Mouse (Mus musculus) neural tube, embryonic 13.5 days (tissue): ENCODE data around the gene Hnrnpm. TPM values are rescaled to one million over a fixed set of nuclear protein-coding genes. Genes with fewer than 3 reads are reported as not detected.

Source experiments
- ATAC-seq: fragments of 200-750 bp; cut with Nextera tagmentation; 2 replicates; pipeline ENCODE4 v1.8.0; 2017; ENCODE audit warnings: low read depth, mild to moderate bottlenecking, moderate TSS enrichment, moderate library complexity
- H3K27ac ChIP-seq: fragments of 300-500 bp; sonication (generic); replicated peaks from 2 replicates; pipeline ENCODE4 v1.5.1; 2015; ENCODE audit warnings: moderate library complexity, mild to moderate bottlenecking, inconsistent platforms
- H3K27me3 ChIP-seq: fragments of 300-500 bp; sonication (generic); 2 replicates; pipeline ENCODE4 v1.6.1; 2015; ENCODE audit warnings: mild to moderate bottlenecking, inconsistent platforms
- H3K36me3 ChIP-seq: fragments of 300-500 bp; sonication (generic); 2 replicates; pipeline ENCODE4 v1.6.1; 2015; ENCODE audit warnings: mild to moderate bottlenecking, inconsistent platforms
- H3K4me1 ChIP-seq: fragments of 300-500 bp; sonication (generic); replicated peaks from 2 replicates; pipeline ENCODE4 v1.6.1; 2015; ENCODE audit warnings: inconsistent platforms
- H3K4me2 ChIP-seq: fragments of 300-500 bp; sonication (generic); 2 replicates; pipeline ENCODE4 v1.6.1; 2015; ENCODE audit warnings: inconsistent platforms, mild to moderate bottlenecking, moderate library complexity
- H3K4me3 ChIP-seq: fragments of 300-500 bp; sonication (generic); 2 replicates; pipeline ENCODE4 v1.5.1; 2015; ENCODE audit warnings: mild to moderate bottlenecking, inconsistent platforms
- H3K9ac ChIP-seq: fragments of 300-500 bp; sonication (generic); 2 replicates; pipeline ENCODE4 v1.6.1; 2015; ENCODE audit warnings: moderate library complexity, mild to moderate bottlenecking, inconsistent platforms
- H3K9me3 ChIP-seq: fragments of 300-500 bp; sonication (generic); 2 replicates; pipeline ENCODE4 v1.6.1; 2016; ENCODE audit warnings: inconsistent platforms
- WGBS: fragments of 180-500 bp; shearing (Covaris S2); methylation state at CpG from one replicate; pipeline ENCODE4 v1.1.7; 2015; 5-methylcytosine and 5-hydroxymethylcytosine counted together
- polyA plus RNA-seq: library from polyadenylated mRNA; unstranded; fragments of >200 nt; fragmentation: Nextera tagmentation; extraction: Ambion mirVana; gene quantifications from 2 replicates; pipeline ENCODE4 v1.2.1, GENCODE M21; 2015

Hnrnpm gene
- polyA plus RNA-seq, 1 experiment from 2014 or later = 227 TPM

GRCm38 (mm10) chr17:33709834-33710233 is 23.2 kb upstream of the Hnrnpm start:
- Histone ChIP-seq H3K9me3 (no peaks in the 10 kb centered on the region), H3K4me3 (no peak overlapping the region), H3K4me1 (no peaks in the 10 kb centered on the region), H3K9ac (no peak overlapping the region), H3K27me3 (no peaks in the 10 kb centered on the region), H3K27ac (no peak overlapping the region), H3K36me3 (peaks cover 58% of the 10 kb centered on the region), H3K4me2 (no peak overlapping the region)
- ATAC-seq = no peak
- 85% methylated on average over 3 of the region's 3 CpGs for WGBS

- Histone ChIP-seq H3K27me3 (no peaks in the 10 kb centered on the region), H3K9me3 (no peaks in the 10 kb centered on the region), H3K4me2 (no peak overlapping the region), H3K9ac (no peak overlapping the region), H3K36me3 (peaks cover 66% of the 10 kb centered on the region), H3K27ac (no peak overlapping the region), H3K4me1 (no peaks in the 10 kb centered on the region), H3K4me3 (no peak overlapping the region)
- ATAC-seq = no peak
- 89% methylated on average over 9 of the region's 9 CpGs for WGBS
These were observed 16.4 kb upstream of the Hnrnpm start for GRCm38 (mm10) chr17:33703091-33703490.

- Histone ChIP-seq H3K4me3 (no peak overlapping the region), H3K27me3 (no peaks in the 10 kb centered on the region), H3K9ac (no peak overlapping the region), H3K9me3 (no peaks in the 10 kb centered on the region), H3K36me3 (peaks cover 66% of the 10 kb centered on the region), H3K27ac (no peak overlapping the region), H3K4me1 (no peaks in the 10 kb centered on the region), H3K4me2 (no peak overlapping the region)
- ATAC-seq = no peak
- 89% methylated on average over 1 of the region's 1 CpGs for WGBS
These were observed 15.5 kb upstream of the Hnrnpm start for GRCm38 (mm10) chr17:33702178-33702577.

DNA sequence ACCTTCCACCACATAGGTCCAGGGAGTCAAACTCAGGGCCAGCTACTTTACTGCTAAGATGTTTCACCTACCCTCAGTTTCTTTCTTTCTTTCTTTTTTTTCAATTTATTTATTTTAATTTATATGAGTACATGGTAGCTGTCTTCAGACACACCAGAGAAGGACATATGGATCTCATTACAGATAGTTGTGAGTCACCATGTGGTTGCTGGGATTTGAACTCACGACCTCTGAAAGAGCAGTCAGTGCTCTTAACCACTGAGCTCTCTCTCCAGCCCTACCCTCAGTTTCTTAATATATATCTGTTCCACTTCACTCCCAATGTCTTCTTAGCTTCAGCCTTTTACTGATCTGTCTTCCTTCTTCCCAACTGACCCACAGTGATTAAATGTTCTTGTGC is 8.8 kb upstream of the Hnrnpm start:
- H3K4me1 ChIP-seq = no peaks in the 10 kb centered on the region
- ATAC-seq = no peak
- no peak overlapping the region for H3K9ac ChIP-seq
- no peak overlapping the region for H3K27ac ChIP-seq
- WGBS = 87% methylated on average over 1 of the region's 1 CpGs
- H3K4me2 ChIP-seq = no peak overlapping the region
- H3K27me3 ChIP-seq = no peaks in the 10 kb centered on the region
- peaks cover 78% of the 10 kb centered on the region for H3K36me3 ChIP-seq
- no peaks in the 10 kb centered on the region for H3K9me3 ChIP-seq
- no peak overlapping the region for H3K4me3 ChIP-seq

DNA sequence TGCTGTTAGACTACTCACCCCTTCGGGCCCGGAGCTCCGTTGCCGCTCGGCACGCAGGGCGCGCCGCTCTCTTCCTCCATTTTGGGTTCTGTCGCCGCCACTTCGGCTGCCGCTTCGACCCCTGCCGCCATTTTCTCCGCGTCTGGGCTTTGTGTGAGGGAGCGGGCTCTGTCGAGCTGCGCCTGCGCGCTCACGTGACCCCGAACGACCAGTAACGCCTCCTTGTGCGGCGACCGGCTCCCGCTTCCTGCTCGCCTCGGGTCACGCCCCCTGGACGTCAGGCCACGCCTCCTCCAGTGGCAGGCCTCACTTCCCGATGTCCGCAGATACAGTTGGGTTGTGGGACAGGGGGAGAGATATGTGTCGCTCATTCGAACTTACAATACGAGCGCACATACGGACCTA is 1.4 kb downstream of the Hnrnpm start:
- Histone ChIP-seq H3K9me3 (no peaks in the 10 kb centered on the region), H3K27ac (peak overlapping the region; percentile 98), H3K4me1 (peaks cover 47% of the 10 kb centered on the region), H3K4me2 (peak overlapping the region; percentile 98), H3K27me3 (no peaks in the 10 kb centered on the region), H3K9ac (peak overlapping the region; percentile 96), H3K4me3 (peak overlapping the region; percentile 86), H3K36me3 (0 out of 2 replicates have a peak, but pooled peaks cover 2% of the 10 kb centered on the region)
- ATAC-seq = peak; percentile 97
- under 1% methylated on average over 39 of the region's 42 CpGs for WGBS

- peak overlapping the region; percentile 98 for H3K27ac ChIP-seq
- H3K4me1 ChIP-seq = peaks cover 50% of the 10 kb centered on the region
- H3K4me3 ChIP-seq = peak overlapping the region; percentile 86
- H3K27me3 ChIP-seq = no peaks in the 10 kb centered on the region
- under 1% methylated on average over 44 of the region's 44 CpGs for WGBS
- peak overlapping the region; percentile 96 for H3K9ac ChIP-seq
- H3K9me3 ChIP-seq = no peaks in the 10 kb centered on the region
- H3K36me3 ChIP-seq = 0 out of 2 replicates have a peak, but pooled peaks cover 2% of the 10 kb centered on the region
- H3K4me2 ChIP-seq = peak overlapping the region; percentile 98
- peak; percentile 85 for ATAC-seq
These were observed 1.9 kb downstream of the Hnrnpm start for GRCm38 (mm10) chr17:33684671-33685231.

DNA sequence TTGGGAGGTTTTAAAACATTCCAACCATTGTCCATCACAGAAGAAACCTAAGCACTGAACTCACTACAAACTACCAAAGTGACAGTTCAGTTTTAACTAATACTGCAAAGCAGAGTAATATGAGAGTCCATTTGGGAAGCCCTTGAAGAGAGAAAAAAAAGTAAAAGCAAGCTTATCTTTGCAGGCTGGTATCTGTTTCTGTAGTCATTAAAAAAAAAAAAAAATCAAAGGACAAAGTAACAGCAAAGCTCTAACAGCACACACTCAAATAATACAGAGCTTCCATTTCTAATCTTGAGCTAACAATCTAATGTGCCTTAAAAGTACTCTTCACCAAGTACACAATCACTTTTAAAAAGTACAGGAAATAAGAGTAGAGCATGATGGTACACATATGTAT is 4.9 kb downstream of the Hnrnpm start:
- Histone ChIP-seq H3K9ac (no peak overlapping the region), H3K27me3 (no peaks in the 10 kb centered on the region), H3K4me1 (peaks cover 54% of the 10 kb centered on the region), H3K4me2 (peak overlapping the region; percentile 98), H3K4me3 (no peak overlapping the region; the same call in 1 of the 2 replicates), H3K27ac (no peak overlapping the region), H3K36me3 (peaks cover 10% of the 10 kb centered on the region; the same call in 1 of the 2 replicates), H3K9me3 (no peaks in the 10 kb centered on the region)
- ATAC-seq = no peak

DNA sequence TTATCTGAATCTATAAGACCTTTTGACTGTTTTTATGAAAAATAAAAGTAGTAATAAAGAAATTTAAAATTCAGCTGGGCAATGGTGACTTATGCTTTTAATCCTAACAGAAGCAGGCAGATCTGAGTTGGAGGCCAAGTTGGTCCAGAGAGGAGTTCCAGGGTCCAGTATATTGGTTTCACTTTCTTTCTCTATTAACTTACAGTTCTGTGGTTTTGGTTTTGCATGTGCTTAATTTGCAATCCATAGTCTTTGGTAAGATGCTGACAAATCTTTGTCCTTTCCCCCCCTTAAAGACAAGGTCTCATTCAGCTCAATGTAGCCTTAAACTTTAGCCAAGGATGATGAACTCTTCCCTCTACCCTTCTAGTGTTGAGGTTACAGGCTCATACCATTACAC is 7.9 kb downstream of the Hnrnpm start:
- Histone ChIP-seq H3K4me3 (no peak overlapping the region), H3K9ac (no peak overlapping the region), H3K27ac (no peak overlapping the region), H3K4me2 (no peak overlapping the region), H3K4me1 (peaks cover 48% of the 10 kb centered on the region), H3K36me3 (peaks cover 19% of the 10 kb centered on the region), H3K27me3 (no peaks in the 10 kb centered on the region), H3K9me3 (no peaks in the 10 kb centered on the region)
- no peak for ATAC-seq

GRCm38 (mm10) chr17:33676086-33676485 is 10.6 kb downstream of the Hnrnpm start:
- H3K9me3 ChIP-seq = no peaks in the 10 kb centered on the region
- H3K36me3 ChIP-seq = peaks cover 19% of the 10 kb centered on the region
- no peak for ATAC-seq
- H3K27ac ChIP-seq = no peak overlapping the region
- H3K27me3 ChIP-seq = no peaks in the 10 kb centered on the region
- 91% methylated on average over 2 of the region's 2 CpGs for WGBS
- H3K4me1 ChIP-seq = peaks cover 21% of the 10 kb centered on the region
- H3K4me3 ChIP-seq = no peak overlapping the region
- no peak overlapping the region for H3K4me2 ChIP-seq
- H3K9ac ChIP-seq = no peak overlapping the region

- Histone ChIP-seq H3K27ac (no peak overlapping the region), H3K36me3 (peaks cover 19% of the 10 kb centered on the region), H3K4me3 (no peak overlapping the region), H3K4me2 (no peak overlapping the region), H3K9me3 (no peaks in the 10 kb centered on the region), H3K27me3 (no peaks in the 10 kb centered on the region), H3K4me1 (peaks cover 21% of the 10 kb centered on the region), H3K9ac (no peak overlapping the region)
- no peak for ATAC-seq
These were observed 11.2 kb downstream of the Hnrnpm start for GRCm38 (mm10) chr17:33675452-33675851.

- no peak overlapping the region for H3K4me2 ChIP-seq
- no peak overlapping the region for H3K4me3 ChIP-seq
- whole genome bisulfite sequencing = 81% methylated on average over 1 of the region's 1 CpGs
- no peaks in the 10 kb centered on the region for H3K27me3 ChIP-seq
- H3K27ac ChIP-seq = no peak overlapping the region
- no peak overlapping the region for H3K9ac ChIP-seq
- no peak for ATAC-seq
- peaks cover 21% of the 10 kb centered on the region for H3K36me3 ChIP-seq
- H3K9me3 ChIP-seq = no peaks in the 10 kb centered on the region
- H3K4me1 ChIP-seq = peaks cover 21% of the 10 kb centered on the region
These were observed 12.8 kb downstream of the Hnrnpm start for GRCm38 (mm10) chr17:33673837-33674236.

- ATAC-seq = no peak
- Histone ChIP-seq H3K36me3 (peaks cover 38% of the 10 kb centered on the region), H3K9ac (no peak overlapping the region), H3K4me3 (no peak overlapping the region), H3K27me3 (no peaks in the 10 kb centered on the region), H3K27ac (no peak overlapping the region), H3K9me3 (no peaks in the 10 kb centered on the region), H3K4me1 (peaks cover 14% of the 10 kb centered on the region), H3K4me2 (no peak overlapping the region)
- 88% methylated on average over 3 of the region's 3 CpGs for WGBS
These were observed 17.0 kb downstream of the Hnrnpm start for GRCm38 (mm10) chr17:33669681-33670080.

GRCm38 (mm10) chr17:33666813-33667212 is 19.8 kb downstream of the Hnrnpm start:
- Histone ChIP-seq H3K9me3 (no peaks in the 10 kb centered on the region), H3K9ac (no peak overlapping the region), H3K27me3 (no peaks in the 10 kb centered on the region), H3K36me3 (peaks cover 59% of the 10 kb centered on the region), H3K4me2 (no peak overlapping the region), H3K27ac (no peak overlapping the region), H3K4me1 (peaks cover 14% of the 10 kb centered on the region), H3K4me3 (no peak overlapping the region)
- no peak for ATAC-seq
- 89% methylated on average over 3 of the region's 3 CpGs for WGBS
